Mouse (Mus musculus) B cell, adult 62 days (primary cell): ENCODE results near the gene Ss18l2. TPM values are rescaled to one million over a fixed set of nuclear protein-coding genes. Genes with fewer than 3 reads are reported as not detected.

ENCODE experiments used
- total RNA-seq: library from RNA; stranded (reverse); gene quantifications from 4 replicates; pipeline ENCODE4 v1.2.4, GENCODE M21; 2023

Gene Ss18l2
- 23.8 to 27.7 TPM (median 26.2 TPM) in 4 replicates for total RNA-seq

DNA sequence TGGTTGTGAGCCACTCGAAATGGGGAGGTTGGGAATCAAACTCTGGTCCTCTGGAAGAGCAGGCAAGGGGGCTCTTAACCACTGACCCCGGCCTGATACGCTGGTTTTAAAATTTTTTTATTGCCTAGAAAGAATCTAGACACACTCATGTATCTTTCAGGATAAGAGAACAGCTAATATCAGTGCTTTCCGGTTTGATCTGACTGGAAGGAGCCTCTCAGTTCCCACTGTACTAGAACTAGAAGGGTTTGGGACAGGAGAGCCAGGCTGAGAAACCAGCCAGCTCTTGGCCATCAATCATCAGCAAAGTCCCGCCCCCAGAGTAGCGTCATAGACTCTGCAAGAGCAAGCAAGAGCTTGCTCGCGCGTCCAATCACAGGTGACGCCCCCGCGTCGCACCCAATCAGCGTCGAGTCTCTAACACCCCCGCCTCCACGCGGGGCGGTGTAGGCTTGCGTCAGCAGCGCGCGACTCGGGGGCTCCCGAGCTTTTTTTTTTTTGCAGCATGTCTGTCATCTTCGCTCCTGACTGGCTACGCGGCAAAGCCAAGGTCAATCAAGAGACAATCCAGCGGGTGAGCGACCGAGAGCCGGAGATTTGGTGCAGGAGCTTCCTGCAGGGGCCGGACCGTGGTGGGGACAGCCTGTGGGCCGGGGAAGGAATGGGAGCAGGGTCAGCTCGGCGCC lies at the start of gene Ss18l2:
TSS of gene Ss18l2 (plus strand) at position 432 of the 686 bp plus-strand sequence.

DNA sequence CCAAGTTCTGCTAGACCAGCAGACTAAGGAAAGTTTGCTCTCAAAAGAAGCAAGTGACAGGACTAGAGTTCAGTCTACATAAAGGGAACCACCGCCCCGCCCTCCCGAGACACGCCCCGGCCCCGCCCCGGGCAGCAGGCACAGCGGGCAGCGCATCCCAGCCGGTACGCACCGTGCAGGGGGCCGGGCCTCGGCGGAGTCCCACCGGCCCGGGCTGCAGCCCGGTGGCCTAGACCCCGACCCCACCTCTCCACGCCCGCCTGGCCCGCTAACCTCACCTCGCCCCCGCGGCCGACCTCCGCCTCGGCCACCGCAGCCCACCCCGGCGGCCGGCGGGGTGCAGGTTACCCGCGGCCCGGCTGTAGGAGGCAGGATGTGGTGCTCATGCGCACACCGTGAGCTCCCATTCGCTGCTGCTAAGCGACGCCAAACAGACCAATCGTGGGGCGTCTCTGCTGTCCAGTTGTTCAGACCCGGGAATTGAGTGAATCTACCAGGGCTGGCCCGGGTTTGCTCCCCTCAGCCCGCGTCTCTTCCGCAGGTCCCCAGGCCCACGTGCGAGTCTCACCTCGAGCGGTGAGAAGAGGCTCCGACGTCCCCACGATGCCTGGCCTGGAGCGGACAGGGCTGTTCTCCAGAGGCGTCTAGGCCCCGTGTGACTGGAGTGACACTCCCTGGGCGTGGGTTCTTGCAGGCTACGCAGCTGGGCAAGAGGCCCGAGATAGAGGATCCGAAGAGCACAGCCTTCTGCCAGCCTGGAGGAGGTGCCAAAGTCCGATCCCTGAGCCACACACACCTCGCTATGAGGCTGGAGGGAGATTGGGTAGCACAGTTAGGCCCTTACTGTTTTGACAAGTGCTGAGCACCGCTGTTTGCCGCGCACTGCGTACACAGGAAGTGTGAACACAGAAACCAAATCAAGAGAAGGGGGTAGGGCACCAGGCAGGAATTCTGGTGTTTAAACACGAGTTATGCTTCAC lies 5.2 kb upstream of the Ss18l2 start, which contains the start of gene Sec22c:
TSS of gene Sec22c (minus strand) at position 845 of the 980 bp plus-strand sequence.

DNA sequence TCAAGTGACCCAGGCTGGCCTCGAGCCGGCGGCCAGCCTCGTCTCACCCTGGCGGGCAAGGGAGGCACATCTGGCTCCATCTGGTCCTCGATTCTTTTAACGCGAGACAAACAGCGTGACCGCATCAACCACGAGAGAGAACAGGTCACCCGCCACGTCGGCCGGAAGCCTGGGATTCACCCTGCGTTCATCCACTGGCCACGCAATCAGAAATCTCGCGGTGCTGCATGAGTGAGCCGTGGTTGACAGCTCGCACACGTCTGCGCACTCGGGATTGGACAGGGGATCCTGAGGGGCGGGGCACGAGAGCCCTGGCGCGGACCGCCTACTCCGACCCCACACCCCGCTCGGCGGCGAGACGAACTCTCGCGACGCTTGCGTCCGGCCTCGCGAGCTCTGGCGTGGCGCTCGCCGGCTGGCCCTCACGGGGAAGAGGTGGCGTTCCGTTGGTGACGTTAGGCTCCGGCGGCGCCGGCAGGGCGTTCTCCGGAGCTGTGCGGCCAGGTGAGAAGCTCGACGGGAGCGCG lies 8.7 kb downstream of the Ss18l2 start, which contains the start of gene Nktr:
TSS of gene Nktr (plus strand) at position 378 of the 527 bp plus-strand sequence.

DNA sequence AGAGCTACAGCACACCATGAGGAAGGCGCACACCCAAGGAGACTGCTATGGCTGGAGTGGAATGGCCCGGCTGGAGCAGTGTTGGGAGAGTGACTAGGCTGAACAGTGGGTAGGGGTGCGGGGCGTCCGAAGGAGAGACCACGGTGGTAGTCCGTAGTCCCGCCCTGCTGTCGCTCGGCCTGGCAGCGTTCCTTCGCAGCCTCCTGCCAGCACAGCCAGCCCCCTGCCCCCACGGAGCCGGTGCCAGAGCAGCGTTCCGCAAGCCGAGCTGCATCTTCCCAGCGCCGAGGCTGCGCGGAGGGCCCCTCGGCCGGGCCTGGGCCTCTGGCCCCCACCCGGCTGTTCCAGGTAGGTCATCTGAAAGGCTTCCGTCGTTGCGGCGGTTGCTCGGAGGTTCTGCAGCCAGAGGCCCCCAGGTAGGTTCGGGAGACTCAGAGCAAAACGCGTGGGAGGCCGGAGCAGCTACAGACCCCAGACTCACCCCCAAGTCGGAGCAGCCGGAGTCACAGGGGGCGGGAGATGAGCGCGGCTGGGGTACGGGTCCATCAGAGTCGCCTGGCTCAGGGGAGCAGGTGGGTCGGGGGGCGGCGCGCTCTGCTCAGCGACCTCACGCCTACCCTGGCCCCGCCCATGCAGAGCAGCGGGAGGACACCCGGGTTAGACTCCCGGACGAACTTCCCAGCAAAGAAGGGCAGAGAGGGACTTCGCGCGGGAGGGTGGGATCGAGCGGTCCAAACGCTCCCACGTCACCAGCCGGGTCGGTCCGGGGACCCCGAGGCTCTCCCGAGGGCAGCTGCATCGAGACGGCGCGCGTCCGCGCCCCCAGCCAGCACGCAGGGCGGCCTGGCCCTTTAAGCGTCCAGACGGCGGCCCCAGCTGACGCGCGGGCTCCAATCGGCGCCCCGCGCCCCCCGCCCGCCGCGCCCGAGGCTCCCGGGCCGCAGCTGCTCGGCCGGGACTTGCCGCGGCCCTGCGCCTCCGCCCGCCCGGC lies 49.3 kb downstream of the Ss18l2 start, which contains the start of gene Zfp651:
TSS of gene Zfp651 (plus strand) at position 240 of the 991 bp plus-strand sequence.

Other genes starting within 250 kb of the Ss18l2 start
- gene Cck, start 214.6 kb upstream of the Ss18l2 start, total RNA-seq, result not detected in 4 replicates
- not detected in 4 replicates for gene Lyzl4, start 68.2 kb upstream of the Ss18l2 start, total RNA-seq
- gene Vipr1, start 67.6 kb upstream of the Ss18l2 start, total RNA-seq, result 0.61 to 1.3 TPM (median 1.1 TPM) in 4 replicates
- 21.2 to 28.7 TPM (median 23.8 TPM) in 4 replicates for gene Sec22c, start 4.8 kb upstream of the Ss18l2 start, total RNA-seq
- 272 to 303 TPM (median 296 TPM) in 4 replicates for gene Nktr, start 8.8 kb downstream of the Ss18l2 start, total RNA-seq
- 0.09 to 0.53 TPM (median 0.34 TPM) in 4 replicates for gene Zfp651, start 49.0 kb downstream of the Ss18l2 start, total RNA-seq
- gene Klhl40, start 67.3 kb downstream of the Ss18l2 start, total RNA-seq, result not detected in 4 replicates
- not detected in 4 replicates for gene Hhatl, start 82.2 kb downstream of the Ss18l2 start, total RNA-seq
- gene Ccdc13, start 129.1 kb downstream of the Ss18l2 start, total RNA-seq, result not detected in 4 replicates
- gene Higd1a, start 148.0 kb downstream of the Ss18l2 start, total RNA-seq, result 26.6 to 31.7 TPM (median 28.8 TPM) in 4 replicates
- 18.4 to 24.6 TPM (median 21.1 TPM) in 4 replicates for gene Ackr2, start 188.0 kb downstream of the Ss18l2 start, total RNA-seq
- gene Cyp8b1, start 206.0 kb downstream of the Ss18l2 start, total RNA-seq, result not detected in 4 replicates
- gene Fam198a, start 240.7 kb downstream of the Ss18l2 start, total RNA-seq, result 0.91 to 1.9 TPM (median 1.2 TPM) in 4 replicates